Mouse (Mus musculus): Measurements from ENCODE around the gene Rara. TPM values are rescaled to one million over a fixed set of nuclear protein-coding genes. Genes with fewer than 3 reads are reported as not detected.

Rara gene
- polyA plus RNA-seq, 1 experiment, result 5.5 TPM

- Histone ChIP-seq H3K4me1 (ENCODE audit: control insufficient read depth, insufficient read depth, insufficient read length, low read length) (peaks cover 38% of the 10 kb centered on the region), H3K27ac (replicated peaks; ENCODE audit: low read depth, low read length) (peak overlapping the region; percentile 76), H3K4me3 (ENCODE audit: insufficient read depth, low read depth, low read length) (peak overlapping the region; percentile 78)
Measured at GRCm38 (mm10) chr11:98962421-98963095, 34.9 kb downstream of the Rara start.

GRCm38 (mm10) chr11:98963191-98964021 is 35.8 kb downstream of the Rara start:
- H3K4me1 ChIP-seq (ENCODE audit: control insufficient read depth, insufficient read depth, insufficient read length, low read length), result peaks cover 38% of the 10 kb centered on the region

GRCm38 (mm10) chr11:98964201-98964615 is 36.6 kb downstream of the Rara start:
- Histone ChIP-seq H3K4me1 (ENCODE audit: control insufficient read depth, insufficient read depth, insufficient read length, low read length) (peaks cover 38% of the 10 kb centered on the region), H3K4me3 (ENCODE audit: insufficient read depth, low read depth, low read length) (peak overlapping the region; percentile 78), H3K27ac (replicated peaks; ENCODE audit: low read depth, low read length) (peak overlapping the region; percentile 25)

More at GRCm38 (mm10) chr11:98963191-98964021, 35.8 kb downstream of the Rara start:
- Histone ChIP-seq H3K27ac (replicated peaks; ENCODE audit: low read depth, low read length) (peak overlapping the region; percentile 76), H3K4me3 (ENCODE audit: insufficient read depth, low read depth, low read length) (peak overlapping the region; percentile 78)

GRCm38 (mm10) chr11:98964616-98965415 is 37.2 kb downstream of the Rara start:
- Histone ChIP-seq H3K27ac (replicated peaks; ENCODE audit: low read depth, low read length) (no peak overlapping the region; the same call in 1 of the 2 replicates), H3K4me3 (ENCODE audit: insufficient read depth, low read depth, low read length) (no peak overlapping the region), H3K4me1 (ENCODE audit: control insufficient read depth, insufficient read depth, insufficient read length, low read length) (peaks cover 42% of the 10 kb centered on the region)

- peaks cover 42% of the 10 kb centered on the region for H3K4me1 ChIP-seq (ENCODE audit: control insufficient read depth, insufficient read depth, insufficient read length, low read length)
- no peak overlapping the region for H3K4me3 ChIP-seq (ENCODE audit: insufficient read depth, low read depth, low read length)
- H3K27ac ChIP-seq (replicated peaks; ENCODE audit: low read depth, low read length), result no peak overlapping the region
Measured at GRCm38 (mm10) chr11:98965416-98966077, 37.9 kb downstream of the Rara start.

- Histone ChIP-seq H3K4me3 (ENCODE audit: insufficient read depth, low read depth, low read length) (no peak overlapping the region), H3K4me1 (ENCODE audit: control insufficient read depth, insufficient read depth, insufficient read length, low read length) (peaks cover 44% of the 10 kb centered on the region), H3K27ac (replicated peaks; ENCODE audit: low read depth, low read length) (no peak overlapping the region)
Measured at GRCm38 (mm10) chr11:98966499-98967141, 39.0 kb downstream of the Rara start.

- Histone ChIP-seq H3K4me1 (ENCODE audit: control insufficient read depth, insufficient read depth, insufficient read length, low read length) (peaks cover 37% of the 10 kb centered on the region), H3K27ac (replicated peaks; ENCODE audit: low read depth, low read length) (no peak overlapping the region), H3K4me3 (ENCODE audit: insufficient read depth, low read depth, low read length) (no peak overlapping the region)
Measured at GRCm38 (mm10) chr11:98968079-98968478, 40.5 kb downstream of the Rara start.

GRCm38 (mm10) chr11:98968716-98969495 is 41.3 kb downstream of the Rara start:
- peaks cover 34% of the 10 kb centered on the region for H3K4me1 ChIP-seq (ENCODE audit: control insufficient read depth, insufficient read depth, insufficient read length, low read length)
- H3K27ac ChIP-seq (replicated peaks; ENCODE audit: low read depth, low read length), result no peak overlapping the region
- no peak overlapping the region for H3K4me3 ChIP-seq (ENCODE audit: insufficient read depth, low read depth, low read length)

GRCm38 (mm10) chr11:98969496-98969927 is 41.9 kb downstream of the Rara start:
- Histone ChIP-seq H3K4me1 (ENCODE audit: control insufficient read depth, insufficient read depth, insufficient read length, low read length) (peaks cover 29% of the 10 kb centered on the region), H3K27ac (replicated peaks; ENCODE audit: low read depth, low read length) (no peak overlapping the region), H3K4me3 (ENCODE audit: insufficient read depth, low read depth, low read length) (no peak overlapping the region)

- Histone ChIP-seq H3K4me1 (ENCODE audit: control insufficient read depth, insufficient read depth, insufficient read length, low read length) (peaks cover 21% of the 10 kb centered on the region), H3K4me3 (ENCODE audit: insufficient read depth, low read depth, low read length) (no peak overlapping the region), H3K27ac (replicated peaks; ENCODE audit: low read depth, low read length) (no peak overlapping the region)
Measured at GRCm38 (mm10) chr11:98970191-98970925, 42.7 kb downstream of the Rara start.

GRCm38 (mm10) chr11:98971316-98972031 is 43.9 kb downstream of the Rara start:
- Histone ChIP-seq H3K4me3 (ENCODE audit: insufficient read depth, low read depth, low read length) (no peak overlapping the region), H3K27ac (replicated peaks; ENCODE audit: low read depth, low read length) (no peak overlapping the region), H3K4me1 (ENCODE audit: control insufficient read depth, insufficient read depth, insufficient read length, low read length) (peaks cover 13% of the 10 kb centered on the region)

GRCm38 (mm10) chr11:98972215-98972614 is 44.6 kb downstream of the Rara start:
- Histone ChIP-seq H3K27ac (replicated peaks; ENCODE audit: low read depth, low read length) (no peak overlapping the region), H3K4me3 (ENCODE audit: insufficient read depth, low read depth, low read length) (no peak overlapping the region), H3K4me1 (ENCODE audit: control insufficient read depth, insufficient read depth, insufficient read length, low read length) (peaks cover 7% of the 10 kb centered on the region)
